Mouse (Mus musculus) megakaryocyte, adult 5-6 weeks (primary cell): Measurements from ENCODE around the gene Slamf7. TPM values are rescaled to one million over a fixed set of nuclear protein-coding genes. Genes with fewer than 3 reads are reported as not detected.
A peak's percentile ranks its signal among the peaks of the same experiment; 100 is the strongest.

ENCODE experiments used
- ATAC-seq: 2 replicates; pipeline ENCODE4 v1.8.0; 2016; ENCODE audit warnings: mild to moderate bottlenecking, inconsistent platforms; ENCODE audit not compliant: poor library complexity, severe bottlenecking
- total RNA-seq, 2 experiments: library from RNA; stranded (forward) in 1 of 2; stranded (reverse) in 1 of 2; fragments of 153-499, 151-499 nt in 1 of 2; fragments of 221-1000, 200-1000 nt in 1 of 2; gene quantifications; 2 replicates each; pipeline versions ENCODE4 v1.2.3 to v1.2.4; 2015 to 2017

Gene Slamf7
- total RNA-seq, 2 experiments from 2014 or later, result 9.3 to 13.4 TPM

- ATAC-seq, result no peak
Measured at GRCm38 (mm10) chr1:171638686-171639085, 14.1 kb downstream of the Slamf7 start.

GRCm38 (mm10) chr1:171637101-171637500, 15.7 kb downstream of the Slamf7 start:
- ATAC-seq, result peak; percentile 88

GRCm38 (mm10) chr1:171635696-171636095, 17.1 kb downstream of the Slamf7 start:
- no peak for ATAC-seq

GRCm38 (mm10) chr1:171631447-171631846, 21.4 kb downstream of the Slamf7 start:
- ATAC-seq, result peak; percentile 91

- no peak for ATAC-seq
Measured at GRCm38 (mm10) chr1:171630912-171631311, 21.9 kb downstream of the Slamf7 start.

- no peak for ATAC-seq
Measured at GRCm38 (mm10) chr1:171630041-171630440, 22.8 kb downstream of the Slamf7 start.

DNA sequence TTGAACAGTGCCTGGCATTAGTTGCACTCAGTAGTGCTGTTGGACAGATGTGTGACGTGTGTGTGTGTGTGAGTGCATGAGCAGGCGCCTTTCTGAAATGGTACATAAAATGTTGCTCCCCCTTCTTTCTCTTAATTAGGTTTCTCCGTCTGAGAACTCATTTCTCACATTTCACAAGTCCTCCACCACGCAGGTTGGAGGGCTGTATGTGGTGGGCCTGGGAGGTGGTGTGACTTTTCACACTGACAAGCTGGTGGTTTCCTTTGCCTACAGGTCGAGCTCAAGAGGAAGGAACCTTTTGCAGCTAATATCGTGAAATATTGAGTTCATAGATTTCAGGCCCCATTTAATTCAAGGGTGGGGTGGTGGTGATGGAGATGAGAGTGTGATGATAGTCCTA, 23.7 kb downstream of the Slamf7 start:
- ATAC-seq, result peak; percentile 39

GRCm38 (mm10) chr1:171627801-171628200, 25.0 kb downstream of the Slamf7 start:
- ATAC-seq, result no peak

- no peak for ATAC-seq
Measured at GRCm38 (mm10) chr1:171620091-171620490, 32.7 kb downstream of the Slamf7 start.

GRCm38 (mm10) chr1:171619645-171620044, 33.2 kb downstream of the Slamf7 start:
- ATAC-seq, result peak; percentile 29; the same call in 1 of the 2 replicates

- ATAC-seq, result peak; percentile 89
Measured at GRCm38 (mm10) chr1:171619001-171619400, 33.8 kb downstream of the Slamf7 start.

- ATAC-seq, result peak; percentile 75
Measured at GRCm38 (mm10) chr1:171616881-171617515, 35.8 kb downstream of the Slamf7 start.

GRCm38 (mm10) chr1:171613962-171614361, 38.9 kb downstream of the Slamf7 start:
- peak; percentile 38; the same call in 1 of the 2 replicates for ATAC-seq

DNA sequence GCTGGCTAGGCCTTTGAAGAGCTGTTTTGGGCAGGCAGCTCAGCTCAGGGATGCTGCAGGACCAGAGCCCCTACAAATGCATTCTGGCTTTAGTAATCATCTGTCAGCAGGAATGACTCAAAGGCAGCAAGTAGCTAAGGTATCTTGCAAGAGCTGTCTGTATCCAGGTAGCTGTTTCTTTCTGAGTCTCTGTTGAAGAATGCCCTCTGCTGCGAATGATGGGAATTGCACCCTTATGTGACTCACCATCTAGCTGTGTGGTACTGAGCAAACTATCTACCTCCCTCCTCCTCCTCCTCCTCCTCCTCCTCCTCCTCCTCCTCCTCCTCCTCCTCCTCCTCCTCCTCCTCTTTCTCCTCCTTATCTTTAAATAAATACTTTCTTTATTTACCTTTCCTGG, 42.1 kb downstream of the Slamf7 start:
- ATAC-seq, result 0 out of 2 replicates have a peak, but pooled peaks have one; percentile 38

DNA sequence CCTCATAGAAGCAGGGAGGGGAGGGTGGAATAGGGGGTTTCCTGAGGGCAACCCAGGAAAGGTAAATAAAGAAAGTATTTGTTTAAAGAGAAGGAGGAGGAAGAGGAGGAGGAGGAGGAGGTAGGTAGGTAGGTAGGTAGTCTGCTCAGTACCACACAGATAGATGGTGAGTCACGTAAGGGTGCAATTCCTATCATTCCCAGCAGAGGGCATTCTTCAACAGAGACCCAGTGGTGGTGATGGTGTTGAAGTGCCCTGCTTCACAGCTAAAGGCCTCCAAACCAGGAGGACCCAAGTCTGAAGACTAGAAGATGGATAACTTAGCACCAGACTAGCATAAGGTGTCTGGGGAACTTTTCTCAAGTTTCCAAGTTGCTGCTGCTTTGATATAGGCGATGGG, 42.8 kb downstream of the Slamf7 start:
- peak; percentile 60 for ATAC-seq

GRCm38 (mm10) chr1:171607176-171607575, 45.7 kb downstream of the Slamf7 start, which contains the start of gene Ly9:
Gene Ly9 (minus strand): TSS chr1:171607410.
- ATAC-seq, result peak; percentile 78

GRCm38 (mm10) chr1:171606656-171607055, 46.2 kb downstream of the Slamf7 start:
- ATAC-seq, result no peak

DNA sequence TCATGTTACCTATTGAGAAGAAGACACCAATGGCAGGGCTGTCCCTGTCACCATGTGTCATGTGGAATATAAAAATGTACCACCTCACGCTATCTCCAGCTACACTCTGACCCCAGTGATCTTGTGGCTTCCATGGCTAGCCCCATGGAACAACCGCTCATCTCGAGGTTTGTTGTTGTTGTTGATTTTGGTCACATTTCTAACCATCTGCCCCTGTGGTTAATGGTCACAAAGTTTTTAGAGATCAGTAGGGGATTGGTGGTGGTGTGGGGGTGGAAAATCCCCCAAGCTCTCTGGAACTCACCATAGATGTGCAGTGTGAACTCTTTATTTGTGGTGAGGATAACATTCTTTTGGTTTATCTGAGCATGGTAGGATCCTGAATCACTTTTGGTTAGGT, 48.1 kb downstream of the Slamf7 start:
- no peak for ATAC-seq

- ATAC-seq, result no peak
Measured at GRCm38 (mm10) chr1:171584584-171584983, 68.3 kb downstream of the Slamf7 start.
